Mouse (Mus musculus) gonadal fat pad, adult 2 months (tissue): ENCODE data around the gene Sept5. TPM values are rescaled to one million over a fixed set of nuclear protein-coding genes. Genes with fewer than 3 reads are reported as not detected.

Source experiments
- DNase-seq: peaks from one replicate; pipeline ENCODE4 v3.0.0-alpha.2; 2012; ENCODE audit warnings: low read depth
- polyA plus RNA-seq: library from polyadenylated mRNA; depleted of rRNA; stranded (reverse); fragments of >200 nt; gene quantifications from 2 replicates; pipeline ENCODE4 v1.2.3, GENCODE M21; 2012; rRNA removed

Gene Sept5
- polyA plus RNA-seq, 1 experiment: 13.7 TPM

DNA sequence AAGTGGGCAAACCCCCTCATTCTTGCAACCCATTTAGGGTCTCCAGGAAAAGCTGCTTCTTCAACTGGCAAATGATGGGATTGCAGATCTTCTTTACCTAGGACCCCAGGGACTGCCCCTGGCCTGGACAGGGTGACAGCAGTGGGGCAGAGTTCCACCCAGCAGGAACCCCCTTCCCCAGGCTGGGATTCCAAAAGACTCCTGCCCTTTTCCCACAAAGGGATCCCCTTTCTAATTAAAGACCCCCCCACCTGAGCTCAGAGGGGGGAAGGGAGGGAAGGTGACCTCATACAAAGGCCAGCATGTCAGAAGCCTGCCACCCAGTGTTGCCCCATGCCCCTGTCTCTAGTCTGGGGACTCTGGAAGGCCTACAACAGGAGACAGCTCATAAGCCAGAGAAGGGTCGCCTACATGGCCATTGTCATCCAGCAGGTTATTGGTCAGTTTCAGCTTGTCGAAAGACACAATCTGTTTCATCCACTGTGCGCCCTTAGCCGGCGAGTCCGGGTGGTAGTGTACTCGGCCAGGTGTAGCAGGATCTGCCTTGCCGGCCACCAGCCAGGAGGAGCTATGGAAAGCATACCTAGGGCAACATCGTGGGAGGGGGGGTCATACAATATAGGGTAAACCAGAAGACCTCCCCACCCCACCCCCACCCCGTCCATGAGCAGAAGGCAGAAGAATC lies 45.9 kb downstream of the Sept5 start:
- DNase-seq: no peak

GRCm38 (mm10) chr16:18583169-18583568 lies 46.6 kb downstream of the Sept5 start:
- no peak for DNase-seq

GRCm38 (mm10) chr16:18582426-18583148 lies 47.2 kb downstream of the Sept5 start:
- no peak for DNase-seq

GRCm38 (mm10) chr16:18581623-18582205 lies 48.0 kb downstream of the Sept5 start:
- no peak for DNase-seq

DNA sequence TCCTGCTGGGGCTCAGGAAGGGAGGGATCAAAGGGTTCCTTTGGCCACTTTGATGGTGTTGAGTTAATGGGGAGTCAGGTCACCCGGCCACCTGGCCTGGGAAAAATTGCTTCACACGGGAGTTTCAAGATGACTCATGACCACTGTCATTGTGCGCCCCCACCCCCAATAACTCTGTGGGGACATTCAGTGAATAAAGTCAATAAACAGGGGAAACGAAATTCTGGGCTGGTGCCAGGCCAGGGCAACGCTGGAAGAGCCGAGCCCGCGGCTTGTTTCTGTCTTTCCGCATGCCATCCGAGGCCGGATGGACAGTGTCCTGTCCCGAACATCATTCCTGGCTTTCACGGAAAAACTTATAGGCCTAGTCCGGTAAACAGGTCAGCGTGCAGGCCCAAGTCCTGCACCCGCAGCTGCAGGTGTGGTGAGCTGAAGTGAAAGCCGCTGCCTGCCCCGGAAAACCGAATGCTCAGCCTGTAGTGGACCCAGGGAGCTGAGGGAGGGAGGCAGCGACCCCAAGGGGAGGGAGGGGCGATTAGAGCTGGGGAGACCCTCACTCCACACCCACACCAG lies 48.6 kb downstream of the Sept5 start:
- no peak for DNase-seq

GRCm38 (mm10) chr16:18580389-18580788 lies 49.4 kb downstream of the Sept5 start:
- no peak for DNase-seq

DNA sequence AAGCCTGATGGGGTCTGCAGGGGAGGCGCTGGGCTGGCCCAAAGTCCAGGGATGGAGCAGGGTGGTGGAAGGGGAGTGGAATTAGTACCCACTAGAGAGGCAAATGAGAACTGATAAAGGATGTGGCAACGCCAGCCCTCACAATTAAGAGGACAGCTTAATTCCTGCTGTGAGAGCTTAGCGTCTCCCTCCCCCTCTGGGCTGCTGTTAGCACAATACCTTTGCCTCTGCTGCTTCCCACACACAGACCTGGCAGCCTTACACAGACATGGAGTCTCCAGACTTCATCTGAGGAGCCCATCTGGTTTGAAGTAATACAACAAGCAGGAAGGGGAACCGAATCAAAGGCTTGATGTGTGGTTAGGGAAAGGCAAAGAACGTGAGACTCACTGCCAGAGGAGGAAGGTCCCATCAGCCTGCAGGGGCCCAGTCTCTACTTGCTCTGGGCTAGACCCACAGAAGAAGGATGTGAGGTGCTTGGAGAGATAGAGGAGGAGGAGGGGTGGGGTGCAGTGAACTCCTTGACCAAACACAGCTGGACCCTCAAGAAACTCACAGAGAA lies 52.1 kb downstream of the Sept5 start:
- DNase-seq: no peak

GRCm38 (mm10) chr16:18577071-18577470 lies 52.7 kb downstream of the Sept5 start:
- DNase-seq: no peak

DNA sequence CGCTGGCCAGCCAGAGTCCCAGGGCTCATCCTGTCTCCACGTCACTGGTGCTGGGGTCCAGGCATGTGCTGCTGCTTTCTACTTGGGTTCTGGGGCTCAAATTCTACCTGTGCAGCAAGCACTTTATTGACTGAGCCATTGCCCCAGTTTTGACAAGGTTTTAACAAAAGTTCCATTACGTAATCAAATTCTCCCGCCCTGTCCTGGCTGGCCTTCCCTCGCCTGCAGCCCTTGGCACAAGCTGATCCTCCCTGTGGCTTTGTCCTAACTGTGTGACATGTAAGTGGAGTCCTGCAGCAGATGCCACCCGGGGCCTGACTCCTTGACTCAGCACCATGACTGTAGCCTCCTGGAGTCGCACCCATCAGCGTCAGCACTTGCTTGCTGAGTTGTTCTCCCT lies 55.6 kb downstream of the Sept5 start:
- DNase-seq: no peak

Other genes with a start within 250 kb of the Sept5 start
- gene Txnrd2, start 203.6 kb downstream of the Sept5 start, polyA plus RNA-seq: 15.9 and 22.6 TPM in 2 replicates
- 412 and 687 TPM in 2 replicates for gene Comt, start 203.1 kb downstream of the Sept5 start, polyA plus RNA-seq
- 9.3 and 11.4 TPM in 2 replicates for gene Gnb1l, start 131.2 kb downstream of the Sept5 start, polyA plus RNA-seq
- gene Rtl10, start 131.1 kb downstream of the Sept5 start, polyA plus RNA-seq: 6.2 and 7.1 TPM in 2 replicates
- 0.76 and 2.5 TPM in 2 replicates for gene Tbx1, start 39.3 kb downstream of the Sept5 start, polyA plus RNA-seq
- 0.51 and 0.53 TPM in 2 replicates for gene Gp1bb, start 7.6 kb downstream of the Sept5 start, polyA plus RNA-seq
- 2.1 and 4.8 TPM in 2 replicates for gene Gm49601, start 3.5 kb downstream of the Sept5 start, polyA plus RNA-seq
- gene Cldn5, start 146.9 kb upstream of the Sept5 start, polyA plus RNA-seq: 98.6 and 114 TPM in 2 replicates
- gene Ufd1, start 181.8 kb upstream of the Sept5 start, polyA plus RNA-seq: 45.6 and 55.1 TPM in 2 replicates
- 6.7 and 9.1 TPM in 2 replicates for gene Cdc45, start 182.0 kb upstream of the Sept5 start, polyA plus RNA-seq
- gene 2510002D24Rik, start 206.6 kb upstream of the Sept5 start, polyA plus RNA-seq: 54.1 and 57.3 TPM in 2 replicates
- 3.8 TPM in 1 of 2 replicates, not detected in the other for gene Gm28539, start 206.6 kb upstream of the Sept5 start, polyA plus RNA-seq
- 14.3 and 14.4 TPM in 2 replicates for gene Mrpl40, start 246.9 kb upstream of the Sept5 start, polyA plus RNA-seq
- gene Hira, start 247.1 kb upstream of the Sept5 start, polyA plus RNA-seq: 40.3 and 46.6 TPM in 2 replicates